Mouse (Mus musculus) erythroblast, embryonic 14.5 days (primary cell): ENCODE data around the gene Nol10.

Source experiments
- GATA1 ChIP-seq: IDR thresholded peaks from 2 replicates; pipeline ENCODE4 v1.6.1; 2012; ENCODE audit warnings: low read length, inconsistent platforms, mixed read lengths
- TAL1 ChIP-seq: IDR thresholded peaks from 3 replicates; pipeline ENCODE4 v1.6.1; 2012; ENCODE audit warnings: low read length, inconsistent platforms, mixed read lengths

- no peak for TF ChIP-seq GATA1
- no peak for TF ChIP-seq TAL1
Measured at GRCm38 (mm10) chr12:17408312-17408711, 60.1 kb downstream of the Nol10 start.
